Mouse (Mus musculus): ENCODE measurements around the gene Tfap2e. TPM values are rescaled to one million over a fixed set of nuclear protein-coding genes. Genes with fewer than 3 reads are reported as not detected.

Tfap2e gene
- polyA plus RNA-seq, 1 experiment from 2014 or later: 1.0 TPM

- 89% methylated on average over 5 of the region's 5 CpGs for WGBS
- no peak for DNase-seq (ENCODE audit: low spot score)
Measured at GRCm38 (mm10) chr4:126707439-126707826, 28.6 kb downstream of the Tfap2e start.

GRCm38 (mm10) chr4:126706630-126707438 lies 29.2 kb downstream of the Tfap2e start:
- TF ChIP-seq EP300 (optimal IDR thresholded peaks at IDR 0.05) (no peak), CTCF (IDR thresholded peaks at IDR 0.05; ENCODE audit: low read depth) (no peak)
- no peak for ATAC-seq (ENCODE audit: low FRiP score, low TSS enrichment)
- Histone ChIP-seq H3K4me2 (replicated peaks; ENCODE audit: low read depth) (no peak overlapping the region), H3K27ac (replicated peaks) (no peak overlapping the region), H3K9me3 (ENCODE audit: control insufficient read depth, low read length) (no peaks in the 10 kb centered on the region), H3K27me3 (ENCODE audit: control insufficient read depth, insufficient read depth, low read length) (no peaks in the 10 kb centered on the region), H3K4me3 (ENCODE audit: low read depth, low read length) (no peak overlapping the region), H3K4me1 (replicated peaks; ENCODE audit: control insufficient read depth, insufficient read depth) (no peaks in the 10 kb centered on the region), H3K36me3 (ENCODE audit: control insufficient read depth, insufficient read depth, low read length) (peaks cover 24% of the 10 kb centered on the region), H3K9ac (ENCODE audit: low read length) (no peak overlapping the region)
- DNase-seq (ENCODE audit: low spot score): no peak
- WGBS: 85% methylated on average over 12 of the region's 12 CpGs

More at GRCm38 (mm10) chr4:126707439-126707826, 28.6 kb downstream of the Tfap2e start:
- Histone ChIP-seq H3K27ac (replicated peaks) (no peak overlapping the region), H3K4me3 (ENCODE audit: low read depth, low read length) (no peak overlapping the region), H3K9ac (ENCODE audit: low read length) (no peak overlapping the region), H3K27me3 (ENCODE audit: control insufficient read depth, insufficient read depth, low read length) (no peaks in the 10 kb centered on the region), H3K4me2 (replicated peaks; ENCODE audit: low read depth) (no peak overlapping the region), H3K4me1 (replicated peaks; ENCODE audit: control insufficient read depth, insufficient read depth) (no peaks in the 10 kb centered on the region), H3K9me3 (ENCODE audit: control insufficient read depth, low read length) (no peaks in the 10 kb centered on the region), H3K36me3 (ENCODE audit: control insufficient read depth, insufficient read depth, low read length) (peaks cover 28% of the 10 kb centered on the region)
- no peak for ATAC-seq (ENCODE audit: low FRiP score, low TSS enrichment)
- TF ChIP-seq EP300 (optimal IDR thresholded peaks at IDR 0.05) (no peak), CTCF (IDR thresholded peaks at IDR 0.05; ENCODE audit: low read depth) (no peak)

- WGBS: 85% methylated on average over 4 of the region's 4 CpGs
- Histone ChIP-seq H3K4me1 (replicated peaks; ENCODE audit: control insufficient read depth, insufficient read depth) (no peaks in the 10 kb centered on the region), H3K9me3 (ENCODE audit: control insufficient read depth, low read length) (no peaks in the 10 kb centered on the region), H3K27me3 (ENCODE audit: control insufficient read depth, insufficient read depth, low read length) (no peaks in the 10 kb centered on the region), H3K4me2 (replicated peaks; ENCODE audit: low read depth) (no peak overlapping the region), H3K9ac (ENCODE audit: low read length) (no peak overlapping the region), H3K4me3 (ENCODE audit: low read depth, low read length) (no peak overlapping the region), H3K27ac (replicated peaks) (no peak overlapping the region), H3K36me3 (ENCODE audit: control insufficient read depth, insufficient read depth, low read length) (no peaks in the 10 kb centered on the region)
- no peak for TF ChIP-seq EP300 (optimal IDR thresholded peaks at IDR 0.05)
- no peak for TF ChIP-seq CTCF (IDR thresholded peaks at IDR 0.05; ENCODE audit: low read depth)
- ATAC-seq (ENCODE audit: low FRiP score, low TSS enrichment): no peak
- DNase-seq (ENCODE audit: low spot score): no peak
Measured at GRCm38 (mm10) chr4:126696908-126697307, 39.1 kb downstream of the Tfap2e start.

GRCm38 (mm10) chr4:126693021-126693420 lies 43.0 kb downstream of the Tfap2e start:
- H3K9ac ChIP-seq (ENCODE audit: low read length): no peak overlapping the region
- H3K4me2 ChIP-seq (replicated peaks; ENCODE audit: low read depth): no peak overlapping the region
- no peaks in the 10 kb centered on the region for H3K36me3 ChIP-seq (ENCODE audit: control insufficient read depth, insufficient read depth, low read length)
- no peaks in the 10 kb centered on the region for H3K27me3 ChIP-seq (ENCODE audit: control insufficient read depth, insufficient read depth, low read length)
- no peaks in the 10 kb centered on the region for H3K4me1 ChIP-seq (replicated peaks; ENCODE audit: control insufficient read depth, insufficient read depth)
- H3K4me3 ChIP-seq (ENCODE audit: low read depth, low read length): no peak overlapping the region
- 75% methylated on average over 5 of the region's 5 CpGs for WGBS
- TF ChIP-seq EP300 (optimal IDR thresholded peaks at IDR 0.05): no peak
- no peak for DNase-seq (ENCODE audit: low spot score)
- no peak overlapping the region for H3K27ac ChIP-seq (replicated peaks)
- H3K9me3 ChIP-seq (ENCODE audit: control insufficient read depth, low read length): no peaks in the 10 kb centered on the region
- no peak for ATAC-seq (ENCODE audit: low FRiP score, low TSS enrichment)

- Histone ChIP-seq H3K27me3 (ENCODE audit: control insufficient read depth, insufficient read depth, low read length) (no peaks in the 10 kb centered on the region), H3K4me3 (ENCODE audit: low read depth, low read length) (no peak overlapping the region), H3K4me2 (replicated peaks; ENCODE audit: low read depth) (no peak overlapping the region), H3K9ac (ENCODE audit: low read length) (no peak overlapping the region), H3K27ac (replicated peaks) (no peak overlapping the region), H3K9me3 (ENCODE audit: control insufficient read depth, low read length) (no peaks in the 10 kb centered on the region), H3K36me3 (ENCODE audit: control insufficient read depth, insufficient read depth, low read length) (peaks cover 6% of the 10 kb centered on the region), H3K4me1 (replicated peaks; ENCODE audit: control insufficient read depth, insufficient read depth) (no peaks in the 10 kb centered on the region)
- TF ChIP-seq CTCF (IDR thresholded peaks at IDR 0.05; ENCODE audit: low read depth): no peak
- ATAC-seq (ENCODE audit: low FRiP score, low TSS enrichment) (no peak), DNase-seq (ENCODE audit: low spot score) (no peak)
- WGBS: 88% methylated on average over 2 of the region's 2 CpGs
Measured at GRCm38 (mm10) chr4:126689457-126689856, 46.6 kb downstream of the Tfap2e start.

GRCm38 (mm10) chr4:126683084-126683483 lies 53.0 kb downstream of the Tfap2e start:
- no peaks in the 10 kb centered on the region for H3K9me3 ChIP-seq (ENCODE audit: control insufficient read depth, low read length)

More at GRCm38 (mm10) chr4:126683084-126683483, 53.0 kb downstream of the Tfap2e start:
- Histone ChIP-seq H3K9ac (ENCODE audit: low read length) (no peak overlapping the region), H3K27me3 (ENCODE audit: control insufficient read depth, insufficient read depth, low read length) (no peaks in the 10 kb centered on the region), H3K4me2 (replicated peaks; ENCODE audit: low read depth) (no peak overlapping the region), H3K4me1 (replicated peaks; ENCODE audit: control insufficient read depth, insufficient read depth) (0 out of 2 replicates have a peak, but pooled peaks cover 2% of the 10 kb centered on the region), H3K4me3 (ENCODE audit: low read depth, low read length) (no peak overlapping the region), H3K36me3 (ENCODE audit: control insufficient read depth, insufficient read depth, low read length) (peaks cover 6% of the 10 kb centered on the region), H3K27ac (replicated peaks) (no peak overlapping the region)
- no peak for DNase-seq (ENCODE audit: low spot score)
- no peak for TF ChIP-seq EP300 (optimal IDR thresholded peaks at IDR 0.05)
- no peak for TF ChIP-seq CTCF (IDR thresholded peaks at IDR 0.05; ENCODE audit: low read depth)
- ATAC-seq (ENCODE audit: low FRiP score, low TSS enrichment): no peak
- 68% methylated on average over 3 of the region's 3 CpGs for WGBS
